Mouse (Mus musculus) ES-E14 (cell line): ENCODE results near the gene Ccn5. TPM values are rescaled to one million over a fixed set of nuclear protein-coding genes. Genes with fewer than 3 reads are reported as not detected.

Experiments
- DNase-seq: peaks from one replicate; pipeline ENCODE4 v3.0.0-alpha.2; 2013; ENCODE audit warnings: low read depth, low spot score
- H3K27ac ChIP-seq: 2 replicates; pipeline ENCODE4 v1.5.1; 2012; ENCODE audit warnings: low read depth, mild to moderate bottlenecking, low read length, moderate library complexity, mixed read lengths; ENCODE audit not compliant: poor library complexity, insufficient read depth, severe bottlenecking
- H3K36me3 ChIP-seq: 2 replicates; pipeline ENCODE4 v1.6.1; 2012; ENCODE audit warnings: mild to moderate bottlenecking, low read length, moderate library complexity, mixed read lengths; ENCODE audit not compliant: control insufficient read depth, poor library complexity, insufficient read depth, severe bottlenecking
- H3K4me1 ChIP-seq, 2 experiments: fragments of 150-350 bp in 1 of 2; sonication (generic) in 1 of 2; 2 replicates each; pipeline ENCODE4 v1.6.1; 2012; ENCODE audit warnings: low read length in 2 of 2, mild to moderate bottlenecking in 1 of 2, mixed read lengths in 1 of 2; ENCODE audit not compliant: control insufficient read depth in 2 of 2, insufficient read depth in 2 of 2, poor library complexity in 1 of 2
- H3K4me3 ChIP-seq, 2 experiments: fragments of 150-350 bp in 1 of 2; sonication (generic) in 1 of 2; 2 replicates each; pipeline ENCODE4 v1.5.1; 2012; ENCODE audit warnings: low read length in 2 of 2, low read depth in 1 of 2, mild to moderate bottlenecking in 1 of 2, mixed read lengths in 1 of 2; ENCODE audit not compliant: insufficient read depth in 1 of 2, poor library complexity in 1 of 2, severe bottlenecking in 1 of 2
- H3K9ac ChIP-seq: 2 replicates; pipeline ENCODE4 v1.6.1; 2012; ENCODE audit warnings: low read depth, mild to moderate bottlenecking, low read length, mixed read lengths; ENCODE audit not compliant: poor library complexity, insufficient read depth, severe bottlenecking
- H3K9me3 ChIP-seq: fragments of 150-350 bp; sonication (generic); 2 replicates; pipeline ENCODE4 v1.6.1; 2012; ENCODE audit warnings: low read depth, mild to moderate bottlenecking, low read length; ENCODE audit not compliant: control insufficient read depth, insufficient read depth
- CHD2 ChIP-seq: IDR thresholded peaks from 2 replicates; pipeline ENCODE4 v1.6.1; 2014; ENCODE audit warnings: mild to moderate bottlenecking, low read depth, low read length, inconsistent platforms
- HCFC1 ChIP-seq: IDR thresholded peaks from 2 replicates; pipeline ENCODE4 v1.6.1; 2012; ENCODE audit warnings: low read length, inconsistent platforms, borderline replicate concordance; ENCODE audit not compliant: insufficient read depth
- MAFK ChIP-seq: IDR thresholded peaks from 2 replicates; pipeline ENCODE4 v1.6.1; 2014; ENCODE audit warnings: mild to moderate bottlenecking, low read depth, low read length, inconsistent platforms; ENCODE audit not compliant: insufficient read depth
- ZC3H11A ChIP-seq: IDR thresholded peaks from 2 replicates; pipeline ENCODE4 v1.6.1; 2012; ENCODE audit warnings: low read depth, mild to moderate bottlenecking, inconsistent platforms, low read length, borderline replicate concordance
- ZNF384 ChIP-seq: IDR thresholded peaks from 2 replicates; pipeline ENCODE4 v1.6.1; 2012; ENCODE audit warnings: low read depth, low read length, inconsistent platforms
- in situ Hi-C, 2 experiments: fragments of 600-800 bp; cut with MboI; formaldehyde crosslinking; loops; one replicate each; pipeline ENCODE4 v1.15.1; 2025; ENCODE audit warnings: low sequenced_read_pairs in 2 of 2, inconsistent platforms in 1 of 2; ENCODE audit not compliant: unreplicated experiment in 2 of 2
- total RNA-seq: library from RNA; depleted of rRNA; stranded (reverse); fragments of 300-350 nt; gene quantifications from 2 replicates; pipeline ENCODE4 v1.2.3, GENCODE M21; 2012

Ccn5 gene
- total RNA-seq, 1 experiment, result 0.27 TPM

DNA sequence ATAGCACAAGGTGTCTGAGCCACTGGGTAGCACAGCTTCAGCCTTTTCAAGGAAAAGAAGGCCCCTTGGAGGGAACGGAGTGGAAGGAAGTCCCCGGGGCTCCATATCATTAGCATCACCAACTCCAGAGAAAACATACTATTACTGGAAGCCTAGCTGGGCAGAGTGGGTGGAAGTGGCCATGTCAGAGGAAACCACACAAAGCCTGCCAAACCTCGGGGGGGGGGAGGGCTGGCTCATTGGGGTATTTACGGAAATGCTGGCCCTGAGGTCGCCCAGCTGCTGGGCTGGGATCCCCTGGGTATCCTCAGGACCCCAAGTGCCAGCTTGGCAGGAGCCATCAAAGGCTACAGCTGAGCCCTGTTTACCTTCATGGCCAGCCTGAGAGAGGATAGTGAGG lies 7.6 kb upstream of the Ccn5 start:
- DNase-seq, result no peak
- no peaks in the 10 kb centered on the region for H3K36me3 ChIP-seq
- in situ Hi-C loops, result no loop called here
- no peak overlapping the region for H3K4me3 ChIP-seq
- TF ChIP-seq ZNF384 (no peak), MAFK (no peak), HCFC1 (no peak), ZC3H11A (no peak), CHD2 (no peak)
- no peaks in the 10 kb centered on the region for H3K9me3 ChIP-seq
- no peaks in the 10 kb centered on the region; a peak in 1 of 4 replicates for H3K4me1 ChIP-seq
- H3K9ac ChIP-seq, result no peak overlapping the region
- H3K27ac ChIP-seq, result no peak overlapping the region

DNA sequence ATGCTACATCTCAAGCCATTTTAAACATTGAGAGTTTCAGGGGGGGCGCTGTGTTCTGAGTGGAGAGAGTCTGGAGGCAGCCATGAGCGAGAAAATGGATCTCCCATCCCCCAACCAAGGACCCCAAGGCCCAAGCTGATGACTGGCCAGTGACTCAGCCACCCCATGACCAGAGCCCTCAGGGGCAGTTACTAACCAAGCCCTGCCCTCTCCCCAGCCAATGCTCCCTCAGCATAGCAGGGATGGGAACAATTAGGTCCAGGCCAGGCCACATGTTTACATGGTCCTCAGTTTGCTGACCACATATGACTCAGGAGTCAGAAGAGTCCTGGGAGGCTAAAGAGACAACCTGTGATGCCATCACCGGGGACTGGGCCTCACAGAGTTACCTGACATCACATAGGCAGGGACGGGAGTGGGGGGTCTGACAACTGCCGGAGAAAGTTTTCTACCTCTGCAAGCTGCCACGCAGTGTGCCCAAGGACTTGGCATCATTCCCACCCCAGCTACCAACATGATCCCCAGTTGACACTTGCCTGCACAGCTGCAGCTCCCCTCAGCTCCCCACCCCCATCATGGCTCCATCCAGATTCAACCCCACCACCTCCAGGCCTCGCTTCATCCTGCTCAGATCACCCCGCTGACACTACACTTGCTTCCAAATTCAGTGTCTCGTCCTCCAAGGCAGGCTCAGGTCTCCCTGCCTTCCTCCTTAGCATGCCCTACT lies 5.8 kb upstream of the Ccn5 start:
- H3K27ac ChIP-seq, result no peak overlapping the region
- no peaks in the 10 kb centered on the region for H3K9me3 ChIP-seq
- DNase-seq, result no peak
- H3K4me3 ChIP-seq, result no peak overlapping the region
- no peaks in the 10 kb centered on the region for H3K36me3 ChIP-seq
- no peaks in the 10 kb centered on the region; a peak in 1 of 4 replicates for H3K4me1 ChIP-seq
- H3K9ac ChIP-seq, result no peak overlapping the region
- TF ChIP-seq MAFK, result no peak
- TF ChIP-seq ZC3H11A, result no peak
- in situ Hi-C loops, result no loop called here

DNA sequence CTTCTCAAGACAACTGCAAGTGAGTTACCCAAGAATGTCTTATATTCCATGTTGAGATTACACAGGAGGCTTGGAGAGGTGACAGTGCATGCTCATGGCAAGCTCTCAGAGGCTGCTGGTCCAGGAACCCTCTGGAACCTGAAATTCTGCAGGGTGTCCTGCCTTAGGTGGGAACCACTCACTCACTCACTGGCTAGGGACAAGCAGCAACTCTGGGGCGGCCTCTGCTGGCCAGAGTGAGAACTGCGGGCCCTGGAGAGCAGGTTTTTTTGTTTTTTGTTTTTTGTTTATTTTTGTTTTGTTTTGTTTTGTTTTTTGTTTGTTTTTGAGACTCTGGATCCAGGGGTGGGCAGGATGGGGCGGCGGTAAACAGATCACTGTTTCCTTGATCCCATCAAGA lies 2.6 kb downstream of the Ccn5 start:
- H3K9me3 ChIP-seq, result no peaks in the 10 kb centered on the region
- no peak overlapping the region for H3K27ac ChIP-seq
- no peak for TF ChIP-seq ZC3H11A
- no peak for TF ChIP-seq ZNF384
- no peak for TF ChIP-seq CHD2
- no peak for TF ChIP-seq MAFK
- TF ChIP-seq HCFC1, result no peak
- H3K4me3 ChIP-seq, result no peak overlapping the region
- no peaks in the 10 kb centered on the region for H3K36me3 ChIP-seq
- peak; percentile 36 for DNase-seq
- peaks cover 0 to 9% of the 10 kb centered on the region in 2 experiments; a peak in 2 of 4 replicates for H3K4me1 ChIP-seq
- no peak overlapping the region for H3K9ac ChIP-seq
- in situ Hi-C loops, result no loop called here

DNA sequence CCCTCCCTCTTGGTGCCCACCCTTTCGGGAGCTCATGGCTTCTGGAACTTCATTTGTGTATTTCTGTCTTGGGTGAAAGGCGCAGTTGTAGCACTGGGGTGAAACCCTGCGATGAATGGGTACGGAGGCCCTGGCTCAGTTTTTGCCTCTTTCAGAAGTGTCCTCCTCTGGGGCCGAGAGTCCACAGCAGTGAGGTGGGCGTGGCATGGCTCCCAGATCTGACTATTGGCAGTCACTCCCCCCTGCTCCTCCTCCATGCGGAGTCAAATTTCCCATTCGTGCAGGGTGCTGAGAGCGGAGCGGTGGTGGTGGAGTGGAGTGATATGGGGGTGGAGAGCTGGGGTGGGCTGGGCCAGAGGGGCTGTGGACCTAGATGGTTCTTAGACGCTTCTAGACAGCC lies 3.1 kb downstream of the Ccn5 start:
- TF ChIP-seq ZC3H11A (no peak), CHD2 (no peak), ZNF384 (no peak), MAFK (no peak), HCFC1 (no peak)
- no peak overlapping the region for H3K9ac ChIP-seq
- no peak overlapping the region for H3K27ac ChIP-seq
- H3K4me3 ChIP-seq, result no peak overlapping the region
- DNase-seq, result peak; percentile 19
- H3K4me1 ChIP-seq, result peaks cover 0 to 9% of the 10 kb centered on the region in 2 experiments; a peak in 2 of 4 replicates
- in situ Hi-C loops, result no loop called here
- H3K9me3 ChIP-seq, result no peaks in the 10 kb centered on the region
- H3K36me3 ChIP-seq, result no peaks in the 10 kb centered on the region

DNA sequence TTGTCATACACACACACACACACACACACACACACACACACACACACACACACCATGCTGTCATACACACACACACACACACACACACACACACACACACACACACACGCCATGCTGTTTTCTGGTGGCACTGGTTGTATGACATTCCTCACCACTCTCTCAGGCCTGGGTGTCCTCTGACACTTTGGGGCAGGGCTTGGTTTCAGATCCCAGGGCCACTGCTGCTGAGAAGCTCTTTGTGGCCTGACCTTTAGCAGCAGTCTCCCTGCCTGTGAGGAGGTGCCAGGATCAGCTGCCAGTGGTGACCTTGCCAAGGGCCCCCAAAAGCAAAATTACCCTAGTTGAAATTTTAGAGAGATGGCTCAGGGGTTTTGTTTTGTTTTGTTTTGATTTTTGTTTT lies 5.2 kb downstream of the Ccn5 start:
- no peak for TF ChIP-seq ZC3H11A
- TF ChIP-seq MAFK, result no peak
- no peak for TF ChIP-seq HCFC1
- TF ChIP-seq ZNF384, result no peak
- TF ChIP-seq CHD2, result no peak
- peaks cover 0 to 9% of the 10 kb centered on the region in 2 experiments; a peak in 2 of 4 replicates for H3K4me1 ChIP-seq
- H3K27ac ChIP-seq, result no peak overlapping the region
- DNase-seq, result no peak
- H3K4me3 ChIP-seq, result no peak overlapping the region
- H3K9ac ChIP-seq, result no peak overlapping the region
- H3K9me3 ChIP-seq, result no peaks in the 10 kb centered on the region
- H3K36me3 ChIP-seq, result no peaks in the 10 kb centered on the region
- in situ Hi-C loops, result no loop called here
